Mouse (Mus musculus) erythroblast, embryonic 14.5 days (primary cell): ENCODE measurements around the gene Ano10.

Experiments
- GATA1 ChIP-seq: IDR thresholded peaks from 2 replicates; pipeline ENCODE4 v1.6.1; 2012; ENCODE audit warnings: low read length, inconsistent platforms, mixed read lengths
- TAL1 ChIP-seq: IDR thresholded peaks from 3 replicates; pipeline ENCODE4 v1.6.1; 2012; ENCODE audit warnings: low read length, inconsistent platforms, mixed read lengths

- TF ChIP-seq TAL1, result no peak
- TF ChIP-seq GATA1, result no peak
Observed at GRCm38 (mm10) chr9:122294242-122294881, at the start of gene Ano10.
